Mouse (Mus musculus) C2C12 (cell line): Measurements from ENCODE around the gene Vipr1. TPM values are rescaled to one million over a fixed set of nuclear protein-coding genes. Genes with fewer than 3 reads are reported as not detected.

Experiments
- H3K27me3 ChIP-seq: one replicate; pipeline ENCODE4 v1.6.1; 2011; ENCODE audit not compliant: control insufficient read depth, insufficient read depth, insufficient read length
- H3K36me3 ChIP-seq: one replicate; pipeline ENCODE4 v1.6.1; 2011; ENCODE audit not compliant: control insufficient read depth, insufficient read depth
- H3K4me3 ChIP-seq: one replicate; pipeline ENCODE4 v1.5.1; 2011; ENCODE audit warnings: mild to moderate bottlenecking, control low read depth; ENCODE audit not compliant: poor library complexity, insufficient read depth, severe bottlenecking
- H3K79me2 ChIP-seq: one replicate; pipeline ENCODE4 v1.6.1; 2011; ENCODE audit not compliant: control insufficient read depth, insufficient read depth
- H3K79me3 ChIP-seq: one replicate; pipeline ENCODE4 v1.6.1; 2011; ENCODE audit warnings: low read depth, control low read depth
- H3ac ChIP-seq: one replicate; pipeline ENCODE3; 2011; ENCODE audit warnings: low read depth; ENCODE audit not compliant: control insufficient read depth, insufficient read length
- CEBPB ChIP-seq: IDR thresholded peaks from one replicate; pipeline ENCODE4 v1.6.1; 2011; ENCODE audit warnings: low read depth, mild to moderate bottlenecking, control low read depth, moderate library complexity
- CTCF ChIP-seq: IDR thresholded peaks from one replicate; pipeline ENCODE4 v1.5.1; 2011; ENCODE audit not compliant: control insufficient read depth, insufficient read depth, insufficient read length
- FOSL1 ChIP-seq: IDR thresholded peaks from one replicate; pipeline ENCODE4 v1.8.0; 2011; ENCODE audit warnings: mild to moderate bottlenecking, low read length; ENCODE audit not compliant: poor library complexity, insufficient read depth, severe bottlenecking
- MAX ChIP-seq: IDR thresholded peaks from one replicate; pipeline ENCODE4 v1.6.1; 2011; ENCODE audit warnings: mild to moderate bottlenecking, control low read depth
- MYOD1 ChIP-seq: IDR thresholded peaks from one replicate; pipeline ENCODE4 v1.6.1; 2011; ENCODE audit warnings: low read depth; ENCODE audit not compliant: control insufficient read depth, insufficient read length
- MYOG ChIP-seq: IDR thresholded peaks from one replicate; pipeline ENCODE4 v1.6.1; 2011; ENCODE audit not compliant: control insufficient read depth, insufficient read length; ENCODE audit errors: extremely low read depth
- USF1 ChIP-seq: IDR thresholded peaks from one replicate; pipeline ENCODE4 v1.6.1; 2011; ENCODE audit warnings: low read depth, mild to moderate bottlenecking, control low read depth, moderate library complexity
- polyA plus RNA-seq: library from polyadenylated mRNA; unstranded; fragments of >200 nt; fragmentation: generic; extraction: Trizol; gene quantifications from one replicate; pipeline ENCODE4 v1.2.1, GENCODE M21; 2012; ENCODE audit warnings: missing spikeins

Vipr1 gene
- polyA plus RNA-seq, 1 experiment: 0.19 TPM

DNA sequence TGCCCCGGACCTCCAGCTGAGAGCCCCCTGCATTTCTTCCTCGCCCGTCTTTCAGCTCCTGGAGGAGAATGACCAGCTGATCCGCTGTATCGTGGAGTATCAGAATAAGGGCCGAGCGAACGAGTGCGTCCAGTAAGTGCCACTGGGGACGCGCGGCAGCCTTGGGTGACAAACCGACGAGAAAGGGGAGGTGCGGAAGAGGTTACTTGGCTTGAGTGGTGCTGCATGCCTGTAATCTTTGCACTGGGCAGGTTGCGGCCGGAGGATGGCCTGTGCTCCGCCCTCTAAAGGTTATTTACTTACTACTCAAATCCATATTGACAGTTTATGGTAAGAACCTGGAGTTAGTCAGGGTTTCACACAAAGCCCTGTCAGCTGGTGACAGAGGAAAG, 68.1 kb downstream of the Vipr1 start:
- Histone ChIP-seq H3K4me3 (peak overlapping the region; percentile 82), H3ac (peak overlapping the region; percentile 83), H3K79me2 (peaks cover 23% of the 10 kb centered on the region), H3K79me3 (peaks cover 4% of the 10 kb centered on the region), H3K27me3 (no peaks in the 10 kb centered on the region), H3K36me3 (peaks cover 5% of the 10 kb centered on the region)
- TF ChIP-seq USF1: no peak
- TF ChIP-seq MYOG: no peak
- TF ChIP-seq MAX: no peak
- no peak for TF ChIP-seq CTCF
- TF ChIP-seq MYOD1: no peak
- TF ChIP-seq CEBPB: no peak

DNA sequence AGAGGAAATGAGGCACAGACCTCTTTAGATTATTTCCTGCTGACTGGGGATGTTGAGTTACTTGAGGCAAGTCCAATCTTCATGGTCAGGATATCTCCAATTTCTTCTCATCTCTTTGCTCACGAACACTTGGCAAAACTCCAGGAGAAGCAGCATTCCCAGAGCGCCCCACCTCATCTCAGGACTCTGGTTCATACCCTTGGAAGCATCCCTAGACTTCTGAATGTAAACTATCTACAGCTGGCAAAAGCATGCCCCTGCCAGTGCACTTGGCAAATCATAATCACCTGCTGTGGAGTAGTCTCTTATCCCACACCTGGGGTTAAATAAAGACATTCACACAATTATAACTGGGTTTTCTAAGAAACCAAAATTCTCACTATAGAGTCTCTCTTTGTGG, 74.5 kb downstream of the Vipr1 start:
- peaks cover 24% of the 10 kb centered on the region for H3K79me3 ChIP-seq
- peaks cover 18% of the 10 kb centered on the region for H3K36me3 ChIP-seq
- peaks cover 34% of the 10 kb centered on the region for H3K79me2 ChIP-seq
- H3K4me3 ChIP-seq: no peak overlapping the region
- no peak for TF ChIP-seq USF1
- no peak for TF ChIP-seq CEBPB
- no peak for TF ChIP-seq MYOD1
- TF ChIP-seq MYOG: no peak
- no peak for TF ChIP-seq MAX
- no peak for TF ChIP-seq CTCF
- no peaks in the 10 kb centered on the region for H3K27me3 ChIP-seq
- no peak overlapping the region for H3ac ChIP-seq

DNA sequence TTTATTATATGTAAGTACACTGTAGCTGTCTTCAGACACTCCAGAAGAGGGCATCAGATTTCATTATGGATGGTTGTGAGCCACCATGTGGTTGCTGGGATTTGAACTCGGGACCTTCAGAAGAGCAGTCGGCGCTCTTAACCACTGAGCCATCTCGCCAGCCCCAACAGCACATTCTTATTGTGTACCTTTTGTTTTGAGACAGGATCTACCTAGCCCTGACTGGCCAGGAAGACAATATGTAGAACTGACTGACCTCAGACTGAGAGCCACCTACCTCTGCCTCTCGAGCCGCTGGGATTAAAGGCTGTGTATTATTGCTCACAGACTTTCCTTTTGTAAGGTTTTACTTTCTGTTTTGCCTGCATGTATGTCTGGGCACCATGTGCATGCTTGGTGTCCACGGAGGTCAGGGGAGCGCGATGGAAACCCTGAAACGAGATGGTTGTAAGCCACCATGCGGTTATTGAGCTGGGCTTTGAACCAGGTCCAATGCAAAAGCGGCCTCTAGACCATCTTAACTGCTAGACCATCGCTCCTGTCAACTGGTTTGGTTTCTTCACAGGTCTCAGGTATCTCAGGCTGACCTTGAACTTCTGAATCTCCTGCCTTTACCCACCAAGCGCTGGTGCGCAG, 75.7 kb downstream of the Vipr1 start:
- Histone ChIP-seq H3ac (no peak overlapping the region), H3K4me3 (peak overlapping the region; percentile 23), H3K27me3 (no peaks in the 10 kb centered on the region), H3K79me3 (peaks cover 33% of the 10 kb centered on the region), H3K36me3 (peaks cover 14% of the 10 kb centered on the region), H3K79me2 (peaks cover 40% of the 10 kb centered on the region)
- TF ChIP-seq MYOG (no peak), CEBPB (no peak), MYOD1 (no peak)

DNA sequence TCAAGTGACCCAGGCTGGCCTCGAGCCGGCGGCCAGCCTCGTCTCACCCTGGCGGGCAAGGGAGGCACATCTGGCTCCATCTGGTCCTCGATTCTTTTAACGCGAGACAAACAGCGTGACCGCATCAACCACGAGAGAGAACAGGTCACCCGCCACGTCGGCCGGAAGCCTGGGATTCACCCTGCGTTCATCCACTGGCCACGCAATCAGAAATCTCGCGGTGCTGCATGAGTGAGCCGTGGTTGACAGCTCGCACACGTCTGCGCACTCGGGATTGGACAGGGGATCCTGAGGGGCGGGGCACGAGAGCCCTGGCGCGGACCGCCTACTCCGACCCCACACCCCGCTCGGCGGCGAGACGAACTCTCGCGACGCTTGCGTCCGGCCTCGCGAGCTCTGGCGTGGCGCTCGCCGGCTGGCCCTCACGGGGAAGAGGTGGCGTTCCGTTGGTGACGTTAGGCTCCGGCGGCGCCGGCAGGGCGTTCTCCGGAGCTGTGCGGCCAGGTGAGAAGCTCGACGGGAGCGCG, 76.3 kb downstream of the Vipr1 start, which contains the start of gene Nktr:
Nktr (plus strand) TSS at position 378 of the 527 bp plus-strand sequence.
- peaks cover 13% of the 10 kb centered on the region for H3K36me3 ChIP-seq
- H3K27me3 ChIP-seq: no peaks in the 10 kb centered on the region
- peak within 1 kb of the TSS; percentile 97 for H3ac ChIP-seq
- H3K79me3 ChIP-seq: peaks cover 40% of the 10 kb centered on the region
- TF ChIP-seq MYOG (no peak), MAX (peak; percentile 92)
- H3K4me3 ChIP-seq: peak within 1 kb of the TSS; percentile 63
- H3K79me2 ChIP-seq: peaks cover 47% of the 10 kb centered on the region

DNA sequence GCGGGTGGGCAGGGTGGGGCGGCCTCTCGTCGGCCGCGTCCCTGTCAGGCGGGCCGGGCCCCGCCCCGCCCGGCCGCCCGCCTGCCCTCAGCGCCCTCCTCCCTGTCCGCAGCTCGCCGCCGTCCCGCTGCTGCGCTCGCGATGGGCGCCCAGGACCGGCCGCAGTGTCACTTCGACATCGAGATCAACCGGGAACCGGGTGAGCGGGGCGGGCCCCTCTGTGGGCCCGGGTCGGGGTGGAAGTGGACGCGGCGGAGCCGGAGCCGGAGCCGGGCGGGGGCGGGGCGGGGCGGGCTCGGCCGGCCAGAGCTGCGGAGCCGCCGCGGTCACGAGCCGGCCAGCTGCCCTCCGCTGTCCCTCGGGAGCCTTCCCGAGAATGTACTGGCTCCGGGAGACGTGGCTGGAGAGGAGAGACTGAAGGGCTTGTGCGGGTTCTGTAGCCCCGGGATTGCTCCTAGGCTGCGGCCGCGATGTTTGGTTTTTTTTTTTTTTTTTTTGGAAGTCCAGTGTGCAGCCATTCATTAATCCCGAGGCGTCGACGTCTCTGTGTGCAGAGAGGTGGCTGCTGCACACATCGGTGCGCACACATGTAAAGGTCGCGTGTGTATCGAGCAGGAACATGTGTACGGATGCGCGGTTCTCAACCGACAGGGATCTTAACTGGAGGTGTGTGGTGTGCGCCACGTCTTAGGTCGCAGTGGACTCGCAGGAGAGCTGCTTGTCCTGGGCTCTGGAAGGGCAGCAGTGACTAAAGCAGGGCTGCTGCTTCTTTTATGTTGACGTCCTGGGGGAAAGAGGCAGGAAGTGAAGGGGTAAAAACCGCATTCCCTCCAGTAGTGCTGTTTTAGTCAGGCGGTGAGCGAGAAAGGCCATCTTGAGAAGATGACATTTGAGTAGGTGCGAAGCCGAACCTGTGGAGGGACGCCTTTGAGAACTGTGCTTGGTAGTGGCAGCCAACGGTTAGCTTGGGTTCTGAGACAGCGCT, 77.1 kb downstream of the Vipr1 start:
- Histone ChIP-seq H3K4me3 (peak overlapping the region; percentile 63), H3K79me3 (peaks cover 46% of the 10 kb centered on the region), H3K79me2 (peaks cover 55% of the 10 kb centered on the region), H3K36me3 (peaks cover 13% of the 10 kb centered on the region), H3ac (peak overlapping the region; percentile 97), H3K27me3 (no peaks in the 10 kb centered on the region)
- TF ChIP-seq CEBPB (no peak), MYOG (no peak), CTCF (no peak), MAX (no peak), MYOD1 (no peak), USF1 (no peak), FOSL1 (no peak)

Other genes starting within 250 kb of the Vipr1 start
- 2.9 TPM for gene Cck, start 147.0 kb upstream of the Vipr1 start, polyA plus RNA-seq
- not detected for gene Lyzl4, start 620 bp upstream of the Vipr1 start, polyA plus RNA-seq
- gene Sec22c, start 62.8 kb downstream of the Vipr1 start, polyA plus RNA-seq: 8.0 TPM
- 44.7 TPM for gene Ss18l2, start 67.6 kb downstream of the Vipr1 start, polyA plus RNA-seq
- 10.7 TPM for gene Nktr, start 76.5 kb downstream of the Vipr1 start, polyA plus RNA-seq
- 16.0 TPM for gene Zfp651, start 116.6 kb downstream of the Vipr1 start, polyA plus RNA-seq
- gene Klhl40, start 134.9 kb downstream of the Vipr1 start, polyA plus RNA-seq: 2.7 TPM
- 0.07 TPM for gene Hhatl, start 149.8 kb downstream of the Vipr1 start, polyA plus RNA-seq
- gene Ccdc13, start 196.7 kb downstream of the Vipr1 start, polyA plus RNA-seq: 0.12 TPM
- 55.5 TPM for gene Higd1a, start 215.6 kb downstream of the Vipr1 start, polyA plus RNA-seq